Mouse (Mus musculus): Measurements from ENCODE around the gene Mmp25.
"Not testable (repeated sequence)": the region's sequence is repeated elsewhere in the genome, so short reads cannot be mapped to it uniquely, and the experiment has no call there.

The Mmp25 gene

GRCm38 (mm10) chr17:23600641-23601622 is 44.1 kb downstream of the Mmp25 start, which contains the start of gene Zscan10:
TSS of gene Zscan10 (plus strand) at chr17:23600856.
- TF ChIP-seq NANOG (IDR thresholded peaks at IDR 0.05; ENCODE audit: borderline replicate concordance, low read length) (peak; percentile 3; the same call in 1 of the 2 replicates), POU5F1 (IDR thresholded peaks at IDR 0.05; ENCODE audit: borderline replicate concordance, low read length) (peak; percentile 78; the same call in 1 of the 2 replicates), CTCF (conservative IDR thresholded peaks at IDR 0.05; ENCODE audit: low read length) (no peak)
- Histone ChIP-seq H3K4me3 (replicated peaks; ENCODE audit: low read length) (peak within 1 kb of the TSS; percentile 86), H3K4me1 (replicated peaks; ENCODE audit: low read depth, low read length) (peaks cover 63% of the 10 kb centered on the region), H3K36me3 (ENCODE audit: insufficient read depth, low read length) (peaks cover 41% of the 10 kb centered on the region), H3K9me3 (ENCODE audit: low read length) (no peaks in the 10 kb centered on the region), H3K27me3 (ENCODE audit: insufficient read depth, low read length) (no peaks in the 10 kb centered on the region)

- peaks cover 60% of the 10 kb centered on the region for H3K4me1 ChIP-seq (replicated peaks; ENCODE audit: low read depth, low read length)
- H3K9me3 ChIP-seq (ENCODE audit: low read length), result no peaks in the 10 kb centered on the region
- peak overlapping the region; percentile 86 for H3K4me3 ChIP-seq (replicated peaks; ENCODE audit: low read length)
- H3K27me3 ChIP-seq (ENCODE audit: insufficient read depth, low read length), result no peaks in the 10 kb centered on the region
- peaks cover 30% of the 10 kb centered on the region for H3K36me3 ChIP-seq (ENCODE audit: insufficient read depth, low read length)
- TF ChIP-seq CTCF (conservative IDR thresholded peaks at IDR 0.05; ENCODE audit: low read length) (no peak), NANOG (IDR thresholded peaks at IDR 0.05; ENCODE audit: borderline replicate concordance, low read length) (no peak), POU5F1 (IDR thresholded peaks at IDR 0.05; ENCODE audit: borderline replicate concordance, low read length) (no peak)
Measured at GRCm38 (mm10) chr17:23599605-23600063, 45.4 kb downstream of the Mmp25 start.

GRCm38 (mm10) chr17:23598582-23599552 is 46.2 kb downstream of the Mmp25 start, which contains the start of gene Zfp13:
TSS of gene Zfp13 (minus strand) at chr17:23599487.
- TF ChIP-seq POU5F1 (IDR thresholded peaks at IDR 0.05; ENCODE audit: borderline replicate concordance, low read length) (no peak), NANOG (IDR thresholded peaks at IDR 0.05; ENCODE audit: borderline replicate concordance, low read length) (no peak), CTCF (conservative IDR thresholded peaks at IDR 0.05; ENCODE audit: low read length) (no peak)
- H3K9me3 ChIP-seq (ENCODE audit: low read length), result no peaks in the 10 kb centered on the region

GRCm38 (mm10) chr17:23595139-23595538 is 49.9 kb downstream of the Mmp25 start:
- Histone ChIP-seq H3K4me1 (replicated peaks; ENCODE audit: low read depth, low read length) (peaks cover 57% of the 10 kb centered on the region), H3K36me3 (ENCODE audit: insufficient read depth, low read length) (peaks cover 13% of the 10 kb centered on the region)
- H3K4me3 ChIP-seq (replicated peaks; ENCODE audit: low read length); H3K27me3 ChIP-seq (ENCODE audit: insufficient read depth, low read length); H3K9me3 ChIP-seq (ENCODE audit: low read length): not testable (repeated sequence)

More at GRCm38 (mm10) chr17:23598582-23599552, 46.2 kb downstream of the Mmp25 start, which contains the start of gene Zfp13:
- Histone ChIP-seq H3K4me3 (replicated peaks; ENCODE audit: low read length) (peak within 1 kb of the TSS; percentile 86), H3K36me3 (ENCODE audit: insufficient read depth, low read length) (peaks cover 23% of the 10 kb centered on the region), H3K27me3 (ENCODE audit: insufficient read depth, low read length) (no peaks in the 10 kb centered on the region), H3K4me1 (replicated peaks; ENCODE audit: low read depth, low read length) (peaks cover 53% of the 10 kb centered on the region)

GRCm38 (mm10) chr17:23592926-23593300 is 52.2 kb downstream of the Mmp25 start:
- Histone ChIP-seq H3K27me3 (ENCODE audit: insufficient read depth, low read length) (no peaks in the 10 kb centered on the region), H3K4me1 (replicated peaks; ENCODE audit: low read depth, low read length) (peaks cover 46% of the 10 kb centered on the region), H3K4me3 (replicated peaks; ENCODE audit: low read length) (peak overlapping the region; percentile 75), H3K36me3 (ENCODE audit: insufficient read depth, low read length) (peaks cover 13% of the 10 kb centered on the region), H3K9me3 (ENCODE audit: low read length) (no peaks in the 10 kb centered on the region)
- TF ChIP-seq NANOG (IDR thresholded peaks at IDR 0.05; ENCODE audit: borderline replicate concordance, low read length) (no peak), POU5F1 (IDR thresholded peaks at IDR 0.05; ENCODE audit: borderline replicate concordance, low read length) (no peak), CTCF (conservative IDR thresholded peaks at IDR 0.05; ENCODE audit: low read length) (no peak)

GRCm38 (mm10) chr17:23592208-23592925 is 52.7 kb downstream of the Mmp25 start:
- H3K9me3 ChIP-seq (ENCODE audit: low read length), result no peaks in the 10 kb centered on the region
- peaks cover 46% of the 10 kb centered on the region for H3K4me1 ChIP-seq (replicated peaks; ENCODE audit: low read depth, low read length)
- H3K4me3 ChIP-seq (replicated peaks; ENCODE audit: low read length), result peak overlapping the region; percentile 75
- no peaks in the 10 kb centered on the region for H3K27me3 ChIP-seq (ENCODE audit: insufficient read depth, low read length)
- TF ChIP-seq POU5F1 (IDR thresholded peaks at IDR 0.05; ENCODE audit: borderline replicate concordance, low read length), result peak; percentile 34; the same call in 1 of the 2 replicates
- no peak for TF ChIP-seq CTCF (conservative IDR thresholded peaks at IDR 0.05; ENCODE audit: low read length)
- H3K36me3 ChIP-seq (ENCODE audit: insufficient read depth, low read length), result peaks cover 13% of the 10 kb centered on the region

- no peaks in the 10 kb centered on the region for H3K9me3 ChIP-seq (ENCODE audit: low read length)
- H3K4me3 ChIP-seq (replicated peaks; ENCODE audit: low read length), result 0 out of 2 replicates have a peak overlapping the region, but pooled peaks have one; percentile 93
- TF ChIP-seq POU5F1 (IDR thresholded peaks at IDR 0.05; ENCODE audit: borderline replicate concordance, low read length), result no peak
- no peak for TF ChIP-seq NANOG (IDR thresholded peaks at IDR 0.05; ENCODE audit: borderline replicate concordance, low read length)
- no peak for TF ChIP-seq CTCF (conservative IDR thresholded peaks at IDR 0.05; ENCODE audit: low read length)
- peaks cover 20% of the 10 kb centered on the region for H3K36me3 ChIP-seq (ENCODE audit: insufficient read depth, low read length)
- no peaks in the 10 kb centered on the region for H3K27me3 ChIP-seq (ENCODE audit: insufficient read depth, low read length)
- peaks cover 43% of the 10 kb centered on the region for H3K4me1 ChIP-seq (replicated peaks; ENCODE audit: low read depth, low read length)
Measured at GRCm38 (mm10) chr17:23587253-23587652, 57.8 kb downstream of the Mmp25 start.
